Mouse (Mus musculus) liver, embryonic 13.5 days (tissue): Measurements from ENCODE around the gene Ppara. TPM values are rescaled to one million over a fixed set of nuclear protein-coding genes. Genes with fewer than 3 reads are reported as not detected.

Experiments
- ATAC-seq: fragments of 200-750 bp; cut with Nextera tagmentation; 2 replicates; pipeline ENCODE4 v1.8.0; 2017; ENCODE audit warnings: low read depth, mild to moderate bottlenecking, moderate number of reproducible peaks, moderate library complexity
- DNase-seq: peaks from one replicate; pipeline ENCODE4 v3.0.0; 2022
- H3K27ac ChIP-seq: fragments of 300-500 bp; sonication (generic); 2 replicates; pipeline ENCODE4 v1.5.1; 2015; ENCODE audit warnings: moderate library complexity, mild to moderate bottlenecking, inconsistent platforms
- H3K27me3 ChIP-seq: fragments of 300-500 bp; sonication (generic); 2 replicates; pipeline ENCODE4 v1.6.1; 2015; ENCODE audit warnings: mild to moderate bottlenecking, inconsistent platforms
- H3K36me3 ChIP-seq: fragments of 300-500 bp; sonication (generic); 2 replicates; pipeline ENCODE4 v1.6.1; 2015; ENCODE audit warnings: mild to moderate bottlenecking, inconsistent platforms
- H3K4me1 ChIP-seq: fragments of 300-500 bp; sonication (generic); replicated peaks from 2 replicates; pipeline ENCODE4 v1.6.1; 2015; ENCODE audit warnings: inconsistent platforms
- H3K4me2 ChIP-seq: fragments of 300-500 bp; sonication (generic); 2 replicates; pipeline ENCODE4 v1.6.1; 2015; ENCODE audit warnings: inconsistent platforms, mild to moderate bottlenecking, moderate library complexity
- H3K4me3 ChIP-seq: fragments of 300-500 bp; sonication (generic); replicated peaks from 2 replicates; pipeline ENCODE4 v1.5.1; 2015; ENCODE audit warnings: mild to moderate bottlenecking, inconsistent platforms
- H3K9ac ChIP-seq: fragments of 300-500 bp; sonication (generic); 2 replicates; pipeline ENCODE4 v1.6.1; 2015; ENCODE audit warnings: mild to moderate bottlenecking, inconsistent platforms
- H3K9me3 ChIP-seq: fragments of 300-500 bp; sonication (generic); replicated peaks from 2 replicates; pipeline ENCODE4 v1.6.1; 2016; ENCODE audit warnings: inconsistent platforms
- WGBS: fragments of 180-500 bp; shearing (Covaris S2); methylation state at CpG from one replicate; pipeline ENCODE4 v1.1.7; 2015; ENCODE audit not compliant: insufficient replicate concordance; 5-methylcytosine and 5-hydroxymethylcytosine counted together
- polyA plus RNA-seq: library from polyadenylated mRNA; unstranded; fragments of >200 nt; fragmentation: Nextera tagmentation; extraction: Ambion mirVana; gene quantifications from 2 replicates; pipeline ENCODE4 v1.2.1, GENCODE M21; 2015

Ppara gene
- polyA plus RNA-seq, 1 experiment from 2014 or later, result 7.5 TPM

DNA sequence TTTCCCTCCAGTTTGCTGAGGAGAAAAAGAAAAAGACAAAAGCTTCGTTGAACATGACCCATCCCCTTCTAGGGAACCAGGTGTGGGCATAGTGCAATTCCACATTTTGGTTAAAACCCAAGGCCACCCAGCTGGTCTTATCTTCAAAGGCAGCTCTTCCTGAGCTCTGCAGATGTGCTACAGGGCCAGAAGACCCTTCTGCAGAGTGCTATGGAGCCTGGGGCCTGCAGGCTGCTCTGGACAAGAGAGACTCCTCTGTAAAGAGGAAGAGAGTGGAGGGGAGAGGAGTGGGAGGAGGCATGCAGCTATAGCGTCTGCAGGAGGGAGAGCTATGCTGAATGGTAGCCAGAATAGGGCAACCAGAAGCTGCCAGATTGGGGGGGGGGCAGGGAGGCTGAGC lies 4.8 kb upstream of the Ppara start:
- no peaks in the 10 kb centered on the region for H3K9me3 ChIP-seq
- H3K4me3 ChIP-seq, result no peak overlapping the region
- H3K36me3 ChIP-seq, result no peaks in the 10 kb centered on the region
- peaks cover 22% of the 10 kb centered on the region; the same call in 1 of the 2 replicates for H3K4me1 ChIP-seq
- ATAC-seq, result no peak
- DNase-seq, result no peak
- 12% methylated on average over 2 of the region's 2 CpGs for WGBS
- H3K27ac ChIP-seq, result no peak overlapping the region
- peaks cover 28% of the 10 kb centered on the region for H3K27me3 ChIP-seq
- no peak overlapping the region for H3K9ac ChIP-seq
- no peak overlapping the region for H3K4me2 ChIP-seq

DNA sequence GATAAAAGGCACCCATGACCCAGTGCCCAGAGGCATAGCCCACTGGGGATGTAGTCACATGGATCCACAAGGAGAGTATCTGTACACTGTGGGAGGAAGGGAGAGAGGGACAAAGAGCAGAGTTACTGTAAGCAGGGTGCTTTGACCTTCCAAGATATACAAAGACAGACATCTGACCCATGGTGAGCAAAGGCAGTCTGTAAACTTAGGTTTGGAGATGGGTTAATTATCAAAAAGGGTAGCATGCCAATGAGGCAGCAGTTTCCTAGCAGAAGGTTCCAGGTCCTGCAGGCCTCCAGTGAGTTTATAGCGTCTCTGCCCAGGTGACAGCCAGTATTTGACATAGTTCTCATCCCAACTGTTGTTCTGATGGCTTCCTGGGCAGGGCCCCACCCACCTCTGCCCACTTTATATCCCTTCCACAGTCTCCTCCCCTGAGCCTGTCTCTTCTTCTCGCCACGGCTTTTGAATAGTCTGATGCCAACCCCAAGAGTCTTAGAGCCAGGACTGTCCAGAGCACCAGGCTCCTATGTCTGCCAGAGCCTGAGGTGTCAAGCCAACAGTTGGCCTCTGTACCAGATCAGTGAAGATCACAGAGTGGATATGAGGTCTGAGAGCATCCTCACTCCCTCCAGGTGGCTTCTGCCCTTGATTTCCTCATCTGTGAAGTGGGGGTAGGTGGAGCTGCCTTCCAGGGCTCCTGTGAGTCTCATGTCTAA lies 2.7 kb upstream of the Ppara start:
- ATAC-seq (no peak), DNase-seq (no peak)
- Histone ChIP-seq H3K9me3 (no peaks in the 10 kb centered on the region), H3K4me3 (no peak overlapping the region), H3K4me1 (peaks cover 24% of the 10 kb centered on the region; the same call in 1 of the 2 replicates), H3K9ac (no peak overlapping the region), H3K36me3 (no peaks in the 10 kb centered on the region), H3K27me3 (peaks cover 48% of the 10 kb centered on the region), H3K4me2 (no peak overlapping the region), H3K27ac (no peak overlapping the region)
- WGBS, result 66% methylated on average over 3 of the region's 3 CpGs

DNA sequence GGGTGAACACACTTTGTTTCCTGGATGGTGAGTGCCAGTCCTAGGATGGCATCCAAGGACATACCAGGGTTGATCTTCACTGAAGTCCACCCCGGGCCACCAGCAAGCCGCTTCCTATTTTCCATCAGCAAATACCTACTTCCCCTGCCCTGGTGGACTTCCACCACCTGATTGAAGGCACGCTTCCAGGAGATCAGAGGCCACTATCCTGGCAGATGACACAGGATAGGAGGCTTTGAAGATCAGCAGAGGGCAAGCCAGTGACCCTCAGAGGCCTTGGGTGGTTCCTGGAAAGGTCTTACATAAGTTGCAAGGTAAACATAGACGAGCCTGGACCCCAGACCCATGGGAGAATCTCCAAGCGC lies 2.2 kb upstream of the Ppara start:
- WGBS, result 42% methylated on average over 5 of the region's 5 CpGs
- no peaks in the 10 kb centered on the region for H3K9me3 ChIP-seq
- no peaks in the 10 kb centered on the region for H3K36me3 ChIP-seq
- DNase-seq, result no peak
- no peak overlapping the region for H3K9ac ChIP-seq
- no peak overlapping the region for H3K4me2 ChIP-seq
- peaks cover 24% of the 10 kb centered on the region; the same call in 1 of the 2 replicates for H3K4me1 ChIP-seq
- H3K27ac ChIP-seq, result no peak overlapping the region
- H3K27me3 ChIP-seq, result peaks cover 52% of the 10 kb centered on the region
- no peak for ATAC-seq
- no peak overlapping the region for H3K4me3 ChIP-seq

DNA sequence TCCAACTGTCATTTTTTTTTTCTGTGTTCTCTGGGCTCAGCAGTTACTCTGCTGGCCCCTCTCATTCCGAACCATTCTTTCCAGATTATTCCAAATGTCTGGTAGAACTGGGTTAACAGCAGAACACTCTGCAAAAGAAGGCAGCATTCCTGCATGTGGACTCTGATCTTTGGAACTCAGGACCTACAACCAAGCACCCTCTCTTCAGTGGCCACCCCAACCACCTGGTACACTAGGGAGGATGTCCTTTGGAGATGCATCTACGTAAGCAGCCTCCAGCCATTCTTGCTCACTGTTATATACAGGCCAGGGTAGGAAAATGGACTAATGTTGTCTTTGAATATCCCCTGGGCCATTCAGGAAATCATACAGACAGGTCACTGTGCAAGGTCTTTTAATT lies 1.1 kb upstream of the Ppara start:
- H3K4me1 ChIP-seq, result peaks cover 24% of the 10 kb centered on the region; the same call in 1 of the 2 replicates
- H3K36me3 ChIP-seq, result no peaks in the 10 kb centered on the region
- H3K27me3 ChIP-seq, result peaks cover 54% of the 10 kb centered on the region
- no peaks in the 10 kb centered on the region for H3K9me3 ChIP-seq
- no peak overlapping the region for H3K9ac ChIP-seq
- no peak overlapping the region for H3K4me2 ChIP-seq
- DNase-seq, result no peak
- WGBS, result 62% methylated on average over 2 of the region's 2 CpGs
- no peak overlapping the region for H3K27ac ChIP-seq
- no peak for ATAC-seq
- no peak overlapping the region for H3K4me3 ChIP-seq

DNA sequence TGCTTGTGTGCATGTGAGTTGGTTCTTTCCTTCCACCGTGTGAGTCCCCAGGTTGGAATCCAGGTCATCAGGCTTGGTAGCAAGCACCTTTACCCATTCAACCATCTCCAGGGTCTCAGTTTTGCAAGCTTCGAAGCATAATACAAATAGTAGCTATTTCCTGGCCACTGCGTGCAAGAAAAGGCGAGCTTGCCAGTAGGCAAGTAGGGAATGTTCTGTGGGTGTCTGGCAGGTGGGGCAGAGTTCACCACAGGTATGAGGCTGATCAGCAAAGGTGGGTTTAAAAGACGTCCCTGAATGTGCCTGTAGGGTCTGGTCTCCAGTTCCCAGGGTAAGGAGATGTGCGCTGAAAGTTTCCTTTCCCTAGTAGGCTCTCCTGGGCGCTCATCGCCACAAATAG lies 635 bp upstream of the Ppara start:
- 35% methylated on average over 8 of the region's 8 CpGs for WGBS
- H3K27me3 ChIP-seq, result peaks cover 54% of the 10 kb centered on the region
- 0 out of 2 replicates have a peak overlapping the region, but pooled peaks have one; percentile 63 for H3K4me3 ChIP-seq
- H3K9ac ChIP-seq, result no peak overlapping the region
- H3K4me2 ChIP-seq, result peak overlapping the region; percentile 76
- no peak overlapping the region for H3K27ac ChIP-seq
- DNase-seq (no peak), ATAC-seq (no peak)
- no peaks in the 10 kb centered on the region for H3K36me3 ChIP-seq
- H3K4me1 ChIP-seq, result peaks cover 24% of the 10 kb centered on the region; the same call in 1 of the 2 replicates
- H3K9me3 ChIP-seq, result no peaks in the 10 kb centered on the region

DNA sequence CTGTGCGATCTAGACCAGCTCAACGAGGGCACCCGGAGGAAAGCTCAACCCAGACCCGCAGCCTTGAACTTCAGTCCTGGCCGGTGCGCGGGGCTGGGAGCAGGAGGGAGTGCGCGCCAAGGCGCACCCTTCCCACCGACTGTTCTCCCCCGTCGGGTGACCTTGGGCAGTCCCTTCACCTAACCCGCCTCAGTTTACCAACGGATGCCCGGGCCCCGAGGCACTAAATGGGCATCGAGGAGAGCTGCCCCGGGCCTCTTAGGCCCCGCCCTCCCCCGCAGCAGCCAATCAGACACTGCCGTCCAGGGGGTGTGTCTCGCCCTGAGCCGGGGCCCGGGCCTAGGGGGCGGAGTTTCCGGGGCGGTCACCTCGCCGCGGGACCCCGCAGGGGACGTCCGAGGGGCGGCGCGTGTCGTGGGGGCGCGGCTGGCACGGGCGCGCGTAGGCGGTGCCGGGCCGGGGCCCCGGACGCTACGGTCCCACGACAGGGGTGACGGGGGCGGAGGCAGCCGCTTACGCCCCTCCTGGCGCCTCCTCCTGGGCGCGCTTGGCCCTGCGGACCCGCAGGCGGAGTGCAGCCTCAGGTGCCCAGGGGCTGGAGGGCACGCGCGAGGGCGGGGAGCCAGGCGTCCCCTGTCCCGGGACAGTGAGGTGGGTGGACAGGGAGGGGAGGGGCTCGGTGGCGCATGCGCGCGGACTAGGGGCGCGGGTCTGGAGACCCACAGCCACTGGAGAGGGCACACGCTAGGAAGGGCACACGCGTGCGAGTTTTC lies 466 bp downstream of the Ppara start:
- H3K4me3 ChIP-seq, result peak overlapping the region; percentile 63
- H3K9me3 ChIP-seq, result no peaks in the 10 kb centered on the region
- H3K27me3 ChIP-seq, result peaks cover 54% of the 10 kb centered on the region
- peak overlapping the region; percentile 54 for H3K9ac ChIP-seq
- peak overlapping the region; percentile 76 for H3K4me2 ChIP-seq
- ATAC-seq (peak; percentile 78), DNase-seq (peak; percentile 65)
- no peaks in the 10 kb centered on the region for H3K36me3 ChIP-seq
- H3K4me1 ChIP-seq, result peaks cover 21% of the 10 kb centered on the region; the same call in 1 of the 2 replicates
- H3K27ac ChIP-seq, result peak overlapping the region; percentile 43
- under 1% methylated on average over 76 of the region's 78 CpGs for WGBS

DNA sequence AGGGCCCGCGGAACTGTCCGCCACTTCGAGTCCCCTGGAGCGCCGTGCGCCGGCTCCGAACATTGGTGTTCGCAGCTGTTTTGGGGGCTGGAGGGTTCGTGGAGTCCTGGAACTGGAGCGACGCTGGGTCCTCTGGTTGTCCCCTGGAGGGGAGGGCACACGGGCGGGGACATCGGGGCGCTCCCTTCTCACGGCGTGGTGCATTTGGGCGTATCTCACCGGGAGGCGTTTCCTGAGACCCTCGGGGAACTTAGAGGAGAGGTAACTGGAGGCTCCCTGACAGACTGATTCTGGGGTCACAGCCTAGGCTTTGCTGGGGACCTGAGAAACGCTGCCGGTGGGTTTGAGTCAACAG lies 1.0 kb downstream of the Ppara start:
- H3K9ac ChIP-seq, result peak overlapping the region; percentile 54
- ATAC-seq, result peak; percentile 8
- WGBS, result under 1% methylated on average over 25 of the region's 25 CpGs

DNA sequence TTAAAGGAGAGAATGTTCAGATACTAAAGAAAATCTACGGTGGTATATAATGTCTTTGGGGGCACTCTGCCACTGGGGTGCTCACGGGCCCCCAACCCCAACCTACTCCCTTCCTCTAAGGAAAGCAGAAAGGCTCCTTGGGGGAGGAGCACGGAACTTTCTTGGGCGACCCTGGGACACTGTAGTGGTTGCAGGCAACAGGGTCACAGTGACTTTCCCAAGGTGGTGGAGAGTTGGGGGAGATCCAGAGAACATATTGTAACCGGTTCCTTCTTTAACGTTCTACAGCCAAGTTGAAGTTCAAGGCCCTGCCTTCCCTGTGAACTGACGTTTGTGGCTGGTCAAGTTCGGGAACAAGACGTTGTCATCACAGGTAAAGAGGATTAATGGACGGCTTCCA lies 1.7 kb downstream of the Ppara start:
- peak overlapping the region; percentile 76 for H3K4me2 ChIP-seq
- H3K36me3 ChIP-seq, result no peaks in the 10 kb centered on the region
- H3K27ac ChIP-seq, result no peak overlapping the region
- peaks cover 54% of the 10 kb centered on the region for H3K27me3 ChIP-seq
- ATAC-seq (no peak), DNase-seq (no peak)
- peaks cover 20% of the 10 kb centered on the region; the same call in 1 of the 2 replicates for H3K4me1 ChIP-seq
- peak overlapping the region; percentile 63 for H3K4me3 ChIP-seq
- 40% methylated on average over 10 of the region's 10 CpGs for WGBS
- no peak overlapping the region for H3K9ac ChIP-seq
- no peaks in the 10 kb centered on the region for H3K9me3 ChIP-seq

More for the DNA sequence above, 1.0 kb downstream of the Ppara start:
- H3K4me3 ChIP-seq, result peak overlapping the region; percentile 63
- DNase-seq, result no peak
- peaks cover 20% of the 10 kb centered on the region; the same call in 1 of the 2 replicates for H3K4me1 ChIP-seq
- H3K9me3 ChIP-seq, result no peaks in the 10 kb centered on the region
- H3K27ac ChIP-seq, result no peak overlapping the region; the same call in 1 of the 2 replicates
- H3K36me3 ChIP-seq, result no peaks in the 10 kb centered on the region
- peak overlapping the region; percentile 76 for H3K4me2 ChIP-seq
- peaks cover 54% of the 10 kb centered on the region for H3K27me3 ChIP-seq

DNA sequence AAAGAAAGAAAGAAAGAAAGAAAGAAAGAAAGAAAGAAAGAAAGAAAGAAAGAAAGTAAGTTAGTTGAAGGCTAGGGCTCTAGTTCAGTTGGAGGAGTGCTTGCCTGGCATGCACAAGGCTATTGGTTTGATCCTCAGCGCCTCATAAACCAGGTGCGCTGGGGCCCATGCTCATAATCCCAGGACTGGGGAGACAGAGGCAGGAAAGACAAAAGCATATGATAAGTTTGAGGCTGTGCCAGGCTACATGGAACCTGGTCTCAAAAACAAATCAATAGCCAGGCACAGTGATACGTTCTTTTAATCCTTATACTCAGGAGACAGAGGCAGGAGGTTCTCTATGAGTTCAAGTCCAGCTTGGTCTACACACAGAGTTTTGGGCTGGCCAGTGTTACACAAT lies 3.6 kb downstream of the Ppara start:
- H3K27me3 ChIP-seq, result peaks cover 42% of the 10 kb centered on the region
- H3K9me3 ChIP-seq, result no peaks in the 10 kb centered on the region
- H3K4me1 ChIP-seq, result peaks cover 15% of the 10 kb centered on the region; the same call in 1 of the 2 replicates
- DNase-seq, result no peak
- H3K27ac ChIP-seq, result no peak overlapping the region
- no peak overlapping the region for H3K4me2 ChIP-seq
- H3K4me3 ChIP-seq, result no peak overlapping the region
- WGBS, result 55% methylated on average over 3 of the region's 3 CpGs
- no peaks in the 10 kb centered on the region for H3K36me3 ChIP-seq
- no peak for ATAC-seq
- no peak overlapping the region for H3K9ac ChIP-seq

DNA sequence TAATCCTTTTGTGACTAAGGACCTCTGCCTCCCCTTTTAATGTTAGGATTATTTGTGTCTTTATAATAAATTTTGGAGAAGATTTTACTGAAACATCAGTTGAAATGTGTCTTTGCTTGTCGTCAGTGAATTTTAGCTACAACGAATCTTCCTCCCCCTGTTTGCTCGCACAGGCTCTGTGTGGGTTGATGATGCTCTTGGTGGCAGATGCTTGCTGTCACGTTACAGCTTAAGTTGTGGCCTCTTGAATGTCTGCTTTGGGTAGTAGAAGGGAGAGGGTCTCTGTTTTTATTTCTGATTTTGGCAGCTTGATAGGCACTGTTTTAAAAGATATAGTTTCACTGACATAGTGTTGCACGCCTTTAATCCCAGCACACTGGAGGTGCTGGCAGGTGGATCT lies 4.2 kb downstream of the Ppara start:
- ATAC-seq (no peak), DNase-seq (no peak)
- 60% methylated on average over 5 of the region's 5 CpGs for WGBS
- Histone ChIP-seq H3K27ac (no peak overlapping the region), H3K36me3 (no peaks in the 10 kb centered on the region), H3K4me1 (peaks cover 10% of the 10 kb centered on the region; the same call in 1 of the 2 replicates), H3K9ac (no peak overlapping the region), H3K4me3 (no peak overlapping the region), H3K27me3 (peaks cover 37% of the 10 kb centered on the region), H3K9me3 (no peaks in the 10 kb centered on the region), H3K4me2 (no peak overlapping the region)

DNA sequence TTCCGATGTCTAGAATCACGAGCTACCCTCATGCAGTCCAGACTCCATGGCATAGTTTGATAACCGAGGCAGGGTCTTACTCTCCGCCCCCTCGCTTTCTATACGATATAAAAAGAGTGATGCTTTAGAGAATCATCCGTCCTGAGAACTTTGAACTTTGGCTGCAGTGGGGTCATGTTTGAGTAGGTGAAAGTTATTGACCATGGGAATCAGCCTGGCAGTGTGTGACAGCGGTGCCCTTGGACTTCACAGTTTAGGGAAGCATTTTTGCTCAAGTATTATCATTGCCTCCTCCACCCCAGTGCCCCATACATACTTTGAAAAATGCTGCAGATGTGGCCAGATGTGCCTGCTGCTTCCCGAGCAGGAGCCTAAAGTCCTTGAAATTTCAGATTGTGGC lies 7.8 kb downstream of the Ppara start:
- Histone ChIP-seq H3K9me3 (no peaks in the 10 kb centered on the region), H3K36me3 (no peaks in the 10 kb centered on the region), H3K4me2 (no peak overlapping the region), H3K4me1 (no peaks in the 10 kb centered on the region), H3K9ac (no peak overlapping the region), H3K27ac (no peak overlapping the region), H3K4me3 (no peak overlapping the region), H3K27me3 (0 out of 2 replicates have a peak, but pooled peaks cover 2% of the 10 kb centered on the region)
- no peak for ATAC-seq
- DNase-seq, result no peak
- WGBS, result 68% methylated on average over 9 of the region's 9 CpGs
